Mouse (Mus musculus): ENCODE measurements around the gene Ccdc91.

Ccdc91 gene

GRCm38 (mm10) chr6:147573137-147573536 is 97.5 kb downstream of the Ccdc91 start:
- no peak for DNase-seq

GRCm38 (mm10) chr6:147574454-147575182 is 99.0 kb downstream of the Ccdc91 start:
- no peak for DNase-seq

- DNase-seq = no peak
Observed at GRCm38 (mm10) chr6:147575183-147575784, 99.7 kb downstream of the Ccdc91 start.

GRCm38 (mm10) chr6:147587675-147588074 is 112.0 kb downstream of the Ccdc91 start:
- DNase-seq = no peak

GRCm38 (mm10) chr6:147606666-147607065 is 131.0 kb downstream of the Ccdc91 start:
- no peak for DNase-seq

- no peak for DNase-seq
Observed at GRCm38 (mm10) chr6:147607613-147608012, 132.0 kb downstream of the Ccdc91 start.

- no peak for DNase-seq
Observed at GRCm38 (mm10) chr6:147615306-147615705, 139.7 kb downstream of the Ccdc91 start.

- no peak for DNase-seq
Observed at GRCm38 (mm10) chr6:147623142-147623541, 147.5 kb downstream of the Ccdc91 start.

- DNase-seq = no peak
Observed at GRCm38 (mm10) chr6:147636464-147636863, 160.8 kb downstream of the Ccdc91 start.

GRCm38 (mm10) chr6:147643875-147644274 is 168.2 kb downstream of the Ccdc91 start:
- no peak for DNase-seq

GRCm38 (mm10) chr6:147644391-147644790 is 168.8 kb downstream of the Ccdc91 start:
- no peak for DNase-seq

- no peak for DNase-seq
Observed at GRCm38 (mm10) chr6:147646401-147646968, 170.9 kb downstream of the Ccdc91 start.

- peak; percentile 7 for DNase-seq
Observed at GRCm38 (mm10) chr6:147658025-147658424, 182.4 kb downstream of the Ccdc91 start.

- no peak for DNase-seq
Observed at GRCm38 (mm10) chr6:147660718-147661117, 185.1 kb downstream of the Ccdc91 start.

GRCm38 (mm10) chr6:147661841-147662240 is 186.2 kb downstream of the Ccdc91 start:
- DNase-seq = no peak

GRCm38 (mm10) chr6:147662610-147663009 is 187.0 kb downstream of the Ccdc91 start:
- no peak for DNase-seq

GRCm38 (mm10) chr6:147664339-147664738 is 188.7 kb downstream of the Ccdc91 start:
- DNase-seq = peak; percentile 84

- no peak for DNase-seq
Observed at GRCm38 (mm10) chr6:147671366-147671765, 195.7 kb downstream of the Ccdc91 start.

GRCm38 (mm10) chr6:147672481-147672880 is 196.9 kb downstream of the Ccdc91 start:
- DNase-seq = no peak

GRCm38 (mm10) chr6:147675022-147675733 is 199.6 kb downstream of the Ccdc91 start:
- no peak for DNase-seq

GRCm38 (mm10) chr6:147676214-147676613 is 200.6 kb downstream of the Ccdc91 start:
- no peak for DNase-seq

Data from lung, postnatal 36 days (tissue).